8 mouse cellular contexts compared by ENCODE assay signal in genomic region chr10:85625170-85625686, GRCm38 (mm10).
DNase-seq lines count a peak whose midpoint lies in the region; ATAC-seq and TF ChIP-seq lines count a peak whose summit lies in the region.

No protein-coding gene starts in this region.

- ATAC-seq in embryonic facial prominence, embryonic 15.5 days (ENCODE audit: insufficient number of reproducible peaks, low FRiP score, low TSS enrichment, low read depth) = no peak
- no peak for ATAC-seq in limb, embryonic 13.5 days (ENCODE audit: low FRiP score, low read depth)

- WGBS in heart, embryonic 10.5 days = 66% methylated on average over 4 of the region's 4 CpGs
- 50% methylated on average over 4 of the region's 4 CpGs for WGBS in embryonic facial prominence, embryonic 15.5 days
- WGBS in limb, embryonic 13.5 days = 56% methylated on average over 4 of the region's 4 CpGs

- H3K27ac ChIP-seq in heart, embryonic 10.5 days = no peak overlapping the region
- no peak overlapping the region for H3K27ac ChIP-seq in embryonic facial prominence, embryonic 15.5 days (replicated peaks)
- H3K27ac ChIP-seq in limb, embryonic 13.5 days = no peak overlapping the region

- no peak for TF ChIP-seq CTCF in E14TG2a.4 (conservative IDR thresholded peaks at IDR 0.05; ENCODE audit: low read length)

- H3K9me3 ChIP-seq in heart, embryonic 10.5 days = no peaks in the 10 kb centered on the region
- H3K9me3 ChIP-seq in E14TG2a.4 (ENCODE audit: low read length) = no peaks in the 10 kb centered on the region
- no peaks in the 10 kb centered on the region for H3K9me3 ChIP-seq in embryonic facial prominence, embryonic 15.5 days (replicated peaks)
- H3K9me3 ChIP-seq in limb, embryonic 13.5 days = no peaks in the 10 kb centered on the region

- H3K4me2 ChIP-seq in embryonic facial prominence, embryonic 15.5 days (replicated peaks) = peak overlapping the region; percentile 72
- H3K4me2 ChIP-seq in limb, embryonic 13.5 days (replicated peaks) = peak overlapping the region; percentile 77

- H3K36me3 ChIP-seq in heart, embryonic 10.5 days = no peaks in the 10 kb centered on the region
- no peaks in the 10 kb centered on the region for H3K36me3 ChIP-seq in E14TG2a.4 (ENCODE audit: insufficient read depth, low read length)
- H3K36me3 ChIP-seq in embryonic facial prominence, embryonic 15.5 days = no peaks in the 10 kb centered on the region
- H3K36me3 ChIP-seq in limb, embryonic 13.5 days = no peaks in the 10 kb centered on the region

- no peak for DNase-seq in heart, embryonic 10.5 days (ENCODE audit: low spot score)
- DNase-seq in heart, adult 18-20 months = no peak
- DNase-seq in spleen, postnatal 4 days (ENCODE audit: low spot score in 2 of 2) = no peak
- DNase-seq in thymus, postnatal 0 days (ENCODE audit: low spot score) = no peak
- no peak for DNase-seq in natural killer cell, adult 2 months (ENCODE audit: low spot score in 2 of 2)

- no peak overlapping the region for H3K9ac ChIP-seq in embryonic facial prominence, embryonic 15.5 days
- H3K9ac ChIP-seq in limb, embryonic 13.5 days = no peak overlapping the region

- H3K27me3 ChIP-seq in heart, embryonic 10.5 days (ENCODE audit: insufficient read depth, poor library complexity, severe bottlenecking) = peaks cover 36% of the 10 kb centered on the region
- peaks cover 5% of the 10 kb centered on the region for H3K27me3 ChIP-seq in E14TG2a.4 (ENCODE audit: insufficient read depth, low read length)
- no peaks in the 10 kb centered on the region for H3K27me3 ChIP-seq in embryonic facial prominence, embryonic 15.5 days
- H3K27me3 ChIP-seq in limb, embryonic 13.5 days = no peaks in the 10 kb centered on the region

- H3K4me1 ChIP-seq in heart, embryonic 10.5 days = no peaks in the 10 kb centered on the region
- H3K4me1 ChIP-seq in E14TG2a.4 (replicated peaks; ENCODE audit: low read depth, low read length) = peaks cover 19% of the 10 kb centered on the region
- H3K4me1 ChIP-seq in embryonic facial prominence, embryonic 15.5 days = peaks cover 5% of the 10 kb centered on the region; the same call in 1 of the 2 replicates
- peaks cover 4% of the 10 kb centered on the region; the same call in 1 of the 2 replicates for H3K4me1 ChIP-seq in limb, embryonic 13.5 days

- H3K4me3 ChIP-seq in heart, embryonic 10.5 days = peak overlapping the region; percentile 59
- peak overlapping the region; percentile 73 for H3K4me3 ChIP-seq in E14TG2a.4 (replicated peaks; ENCODE audit: low read length)
- peak overlapping the region; percentile 42; the same call in 1 of the 2 replicates for H3K4me3 ChIP-seq in embryonic facial prominence, embryonic 15.5 days (replicated peaks)
- peak overlapping the region; percentile 46 for H3K4me3 ChIP-seq in limb, embryonic 13.5 days
